Mouse (Mus musculus) heart, postnatal 14 days (tissue): Measurements from ENCODE around the gene Mocs3. TPM values are rescaled to one million over a fixed set of nuclear protein-coding genes. Genes with fewer than 3 reads are reported as not detected.

Source experiments
- total RNA-seq, 2 experiments: library from RNA; stranded (reverse); gene quantifications; 2 replicates each; pipeline ENCODE4 v1.2.3; 2021

Gene Mocs3
- total RNA-seq, 2 experiments from 2014 or later, result 5.9 to 6.7 TPM

Other genes with a start within 250 kb of the Mocs3 start
- gene Ripor3, start 220.0 kb upstream of the Mocs3 start, total RNA-seq, result 1 to 10 TPM in 1 of 2 experiments, under 1 TPM in 1; 0.93 to 1.1 TPM
- gene Pard6b, start 149.6 kb upstream of the Mocs3 start, total RNA-seq, result 1 to 10 TPM; 2.9 to 3.6 TPM
- 10 to 100 TPM; 39.6 to 41.7 TPM for gene Adnp, start 23.5 kb upstream of the Mocs3 start, total RNA-seq
- 10 to 100 TPM; 16.9 to 19.3 TPM for gene Gm20716, start 258 bp upstream of the Mocs3 start, total RNA-seq
- gene Dpm1, start within 50 bp of the Mocs3 start, total RNA-seq, result 10 to 100 TPM; 66.1 to 73.9 TPM
- under 1 TPM; 0.33 to 0.41 TPM for gene Kcng1, start 51.1 kb downstream of the Mocs3 start, total RNA-seq